ENCODE assay signal across 8 mouse cellular contexts in the genomic region with DNA sequence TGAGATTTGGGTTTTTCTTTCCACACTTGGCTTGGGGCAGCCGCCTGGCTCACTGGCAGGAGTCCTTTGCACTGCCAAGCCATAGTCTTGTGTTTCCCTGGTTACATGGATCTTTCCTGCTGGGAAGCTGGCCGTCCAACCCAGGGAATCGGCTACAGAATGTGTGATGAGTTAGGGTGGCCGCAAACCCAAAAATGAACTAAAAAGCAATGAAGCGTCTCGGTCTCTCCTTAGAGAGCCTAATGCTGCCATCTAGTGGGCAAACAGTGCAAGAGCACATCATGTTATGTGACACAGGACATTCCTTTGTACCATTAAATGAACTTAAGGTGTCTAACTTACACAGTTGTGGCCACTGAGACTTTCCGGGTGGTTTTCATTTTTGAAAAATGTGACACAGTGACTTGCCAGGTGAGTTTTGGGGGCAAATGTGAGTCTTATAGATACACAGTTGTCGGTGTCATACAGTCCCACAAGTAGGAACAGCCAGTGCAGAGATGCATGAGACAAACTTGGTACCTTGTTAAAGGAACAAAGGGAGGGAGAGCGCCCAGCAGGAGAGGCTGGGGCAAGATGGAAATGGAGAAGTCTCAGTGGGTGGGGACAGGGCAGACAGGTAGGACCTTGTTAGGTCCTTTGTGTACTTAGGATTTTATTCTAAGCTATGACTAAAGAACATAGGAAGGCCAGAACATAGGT.
DNase-seq lines count a peak whose midpoint lies in the region; ATAC-seq and TF ChIP-seq lines count a peak whose summit lies in the region.

No protein-coding gene starts in this region.

- no peaks in the 10 kb centered on the region for H3K27me3 ChIP-seq in midbrain, embryonic 10.5 days (ENCODE audit: low read depth, poor library complexity, severe bottlenecking)

- peak; percentile 62 for ATAC-seq in inflammation-experienced regulatory T-cells, adult 6 months

- 26% methylated on average over 9 of the region's 9 CpGs for whole genome bisulfite sequencing in midbrain, embryonic 10.5 days

- peaks cover 29% of the 10 kb centered on the region for H3K4me1 ChIP-seq in midbrain, embryonic 10.5 days

- H3K27ac ChIP-seq in left cerebral cortex, adult 2 months: no peak overlapping the region
- H3K27ac ChIP-seq in midbrain, embryonic 10.5 days (replicated peaks): 0 out of 2 replicates have a peak overlapping the region, but pooled peaks have one; percentile 33

- no peaks in the 10 kb centered on the region for H3K9me3 ChIP-seq in midbrain, embryonic 10.5 days (replicated peaks)

- H3K36me3 ChIP-seq in midbrain, embryonic 10.5 days: peaks cover 46% of the 10 kb centered on the region

- TF ChIP-seq CTCF in left cerebral cortex, adult 2 months (IDR thresholded peaks at IDR 0.05): peak; percentile 98

- DNase-seq in adrenal gland, adult (ENCODE audit: inconsistent age in 2 of 2, low spot score in 1 of 2): peak; percentile 57 to 88
- DNase-seq in adrenal gland, adult 8-10 months: no peak
- peak; percentile 84 to 87 for DNase-seq in cerebellum, postnatal 25 days
- DNase-seq in frontal cortex, postnatal 25 days (ENCODE audit: low spot score in 2 of 2): peak; percentile 54 to 66
- DNase-seq in left cerebral cortex, adult 2 months (ENCODE audit: extremely low spot score in 1 of 2, low spot score in 2 of 2): peak; percentile 67 to 77
- DNase-seq in midbrain, embryonic 10.5 days (ENCODE audit: low spot score): peak; percentile 77
- peak; percentile 71 for DNase-seq in right cerebral cortex, postnatal 25 days

- H3K4me3 ChIP-seq in left cerebral cortex, adult 2 months: no peak overlapping the region
- H3K4me3 ChIP-seq in midbrain, embryonic 10.5 days: no peak overlapping the region

- intact Hi-C loops in left cerebral cortex, adult 2 months (cut with DNase I): loop anchor here (1.0 to 5.0 kb wide), 4 partner anchors 148 to 557 kb away; partner anchors contain the start of gene Cachd1
